Mouse (Mus musculus): Measurements from ENCODE around the gene Abcg8. TPM values are rescaled to one million over a fixed set of nuclear protein-coding genes. Genes with fewer than 3 reads are reported as not detected.

Abcg8 gene
- polyA plus RNA-seq, 1 experiment from 2014 or later, result not detected

DNA sequence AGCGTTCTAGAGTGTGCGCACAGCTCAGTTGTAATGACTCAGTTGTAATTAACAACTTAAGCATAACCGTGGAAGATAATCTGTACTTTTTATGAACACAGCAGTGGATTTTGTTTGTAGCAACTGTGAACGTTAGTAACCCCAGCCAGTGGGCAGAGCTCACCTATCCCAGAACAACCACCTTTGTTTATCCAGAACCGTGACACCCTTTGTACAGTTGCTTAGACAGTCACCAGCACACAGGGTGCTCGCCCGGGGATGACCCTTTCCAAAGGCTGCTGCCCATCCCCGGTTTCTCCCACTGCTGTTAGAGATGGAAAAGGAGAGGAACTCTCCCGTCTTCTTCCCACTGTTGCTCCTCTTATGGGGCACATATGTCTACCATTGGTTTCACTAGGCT lies 22.6 kb upstream of the Abcg8 start:
- DNase-seq (ENCODE audit: low spot score) (no peak), ATAC-seq (replicated peaks; ENCODE audit: low FRiP score, low TSS enrichment, low read depth) (no peak)
- Histone ChIP-seq H3K36me3 (ENCODE audit: control insufficient read depth, insufficient read depth, low read length) (no peaks in the 10 kb centered on the region; the same call in 1 of the 2 replicates), H3K4me3 (ENCODE audit: low read depth, low read length) (no peak overlapping the region), H3K4me2 (ENCODE audit: low read length) (no peak overlapping the region), H3K9ac (ENCODE audit: low read length) (no peak overlapping the region), H3K9me3 (ENCODE audit: control insufficient read depth, low read length) (no peaks in the 10 kb centered on the region), H3K27me3 (replicated peaks; ENCODE audit: control insufficient read depth, insufficient read depth, low read length) (no peaks in the 10 kb centered on the region), H3K27ac (ENCODE audit: low read depth) (no peak overlapping the region), H3K4me1 (replicated peaks; ENCODE audit: control insufficient read depth, insufficient read depth, low read length) (peaks cover 12% of the 10 kb centered on the region; the same call in 1 of the 2 replicates)
- 88% methylated on average over 9 of the region's 9 CpGs for WGBS

DNA sequence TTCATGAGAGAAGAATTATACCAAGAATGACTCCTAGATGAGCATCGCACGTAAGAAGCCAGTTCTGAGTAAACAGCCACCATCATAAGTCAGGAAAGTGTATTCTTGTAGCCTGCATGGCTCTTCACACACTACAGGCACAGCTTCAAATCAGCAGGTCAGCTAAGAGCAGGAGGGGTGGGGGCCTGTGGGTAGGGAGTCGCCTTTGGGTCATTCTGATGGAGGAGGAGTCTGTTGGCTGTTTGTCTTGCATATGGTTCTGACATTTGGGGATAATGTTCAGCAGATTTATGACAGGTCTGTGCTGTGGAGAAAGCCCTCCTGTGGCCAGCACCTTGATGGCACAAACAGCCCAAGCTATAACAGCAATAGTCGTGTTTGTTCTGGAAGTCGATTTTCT lies 19.9 kb upstream of the Abcg8 start:
- H3K9me3 ChIP-seq (ENCODE audit: control insufficient read depth, low read length), result no peaks in the 10 kb centered on the region
- no peak overlapping the region for H3K27ac ChIP-seq (ENCODE audit: low read depth)
- peaks cover 12% of the 10 kb centered on the region; the same call in 1 of the 2 replicates for H3K4me1 ChIP-seq (replicated peaks; ENCODE audit: control insufficient read depth, insufficient read depth, low read length)
- H3K36me3 ChIP-seq (ENCODE audit: control insufficient read depth, insufficient read depth, low read length), result no peaks in the 10 kb centered on the region
- 76% methylated on average over 5 of the region's 5 CpGs for WGBS
- ATAC-seq (replicated peaks; ENCODE audit: low FRiP score, low TSS enrichment, low read depth) (no peak), DNase-seq (ENCODE audit: low spot score) (no peak)
- no peak overlapping the region for H3K4me3 ChIP-seq (ENCODE audit: low read depth, low read length)
- H3K4me2 ChIP-seq (ENCODE audit: low read length), result no peak overlapping the region
- no peaks in the 10 kb centered on the region for H3K27me3 ChIP-seq (replicated peaks; ENCODE audit: control insufficient read depth, insufficient read depth, low read length)
- no peak overlapping the region for H3K9ac ChIP-seq (ENCODE audit: low read length)

DNA sequence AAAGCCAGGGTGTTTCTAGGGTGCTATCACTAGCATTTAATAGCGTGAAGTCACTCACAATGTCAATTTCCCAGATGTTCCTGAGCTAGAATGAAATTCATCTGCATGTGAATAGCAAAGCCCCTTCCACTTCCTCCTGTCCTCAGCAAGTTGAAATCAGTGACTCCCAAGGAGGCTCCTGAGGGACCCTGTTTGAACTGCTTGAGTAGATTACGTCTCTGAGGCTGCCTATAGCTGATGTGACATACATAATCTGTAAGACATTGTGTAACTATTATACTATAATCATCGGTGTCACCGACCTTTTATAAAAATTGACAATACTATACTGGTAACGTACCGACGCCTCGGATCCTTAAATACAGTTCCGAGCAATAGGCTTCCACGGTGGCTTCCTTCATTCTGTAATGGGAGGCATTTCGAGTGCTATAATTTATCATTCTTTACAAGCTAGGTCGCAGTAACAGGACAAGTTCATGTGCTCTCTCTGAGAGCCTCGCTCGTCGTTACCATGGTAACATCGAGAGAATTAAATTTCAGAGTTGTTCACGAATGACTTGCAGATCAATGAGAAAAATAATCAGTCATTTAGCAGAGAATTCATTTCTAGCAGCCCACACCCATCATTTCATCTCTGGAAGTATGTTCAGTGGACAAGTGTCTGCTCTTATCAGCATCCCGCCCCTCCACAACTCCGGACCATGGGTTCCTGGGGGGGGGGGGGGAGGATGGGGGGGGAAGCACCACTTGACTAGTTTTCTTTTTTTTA lies 19.3 kb upstream of the Abcg8 start:
- Histone ChIP-seq H3K27ac (ENCODE audit: low read depth) (no peak overlapping the region), H3K4me2 (ENCODE audit: low read length) (no peak overlapping the region), H3K4me3 (ENCODE audit: low read depth, low read length) (no peak overlapping the region), H3K4me1 (replicated peaks; ENCODE audit: control insufficient read depth, insufficient read depth, low read length) (peaks cover 12% of the 10 kb centered on the region; the same call in 1 of the 2 replicates), H3K9ac (ENCODE audit: low read length) (no peak overlapping the region), H3K27me3 (replicated peaks; ENCODE audit: control insufficient read depth, insufficient read depth, low read length) (no peaks in the 10 kb centered on the region), H3K36me3 (ENCODE audit: control insufficient read depth, insufficient read depth, low read length) (no peaks in the 10 kb centered on the region), H3K9me3 (ENCODE audit: control insufficient read depth, low read length) (no peaks in the 10 kb centered on the region)
- WGBS, result 49% methylated on average over 19 of the region's 19 CpGs
- no peak for DNase-seq (ENCODE audit: low spot score)
- no peak for ATAC-seq (replicated peaks; ENCODE audit: low FRiP score, low TSS enrichment, low read depth)

DNA sequence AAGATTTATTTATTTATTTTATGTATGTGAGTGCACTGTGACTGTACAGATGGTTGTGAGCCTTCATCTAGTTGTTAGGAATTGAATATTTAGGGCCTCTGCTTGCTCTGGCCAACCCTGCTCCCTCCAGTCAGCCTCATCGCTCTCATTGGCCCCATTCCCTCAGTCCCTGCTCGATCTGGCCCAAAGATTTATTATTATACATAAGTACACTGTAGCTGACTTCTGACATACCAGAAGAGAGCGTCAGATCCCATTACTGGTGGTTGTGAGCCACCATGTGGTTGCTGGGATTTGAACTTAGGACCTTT lies 18.7 kb upstream of the Abcg8 start:
- no peak overlapping the region for H3K4me2 ChIP-seq (ENCODE audit: low read length)
- H3K9me3 ChIP-seq (ENCODE audit: control insufficient read depth, low read length), result no peaks in the 10 kb centered on the region
- no peak overlapping the region for H3K27ac ChIP-seq (ENCODE audit: low read depth)
- H3K4me1 ChIP-seq (replicated peaks; ENCODE audit: control insufficient read depth, insufficient read depth, low read length), result peaks cover 12% of the 10 kb centered on the region; the same call in 1 of the 2 replicates
- WGBS, result 43% methylated on average over 3 of the region's 3 CpGs
- no peak overlapping the region for H3K9ac ChIP-seq (ENCODE audit: low read length)
- H3K4me3 ChIP-seq (ENCODE audit: low read depth, low read length), result no peak overlapping the region
- no peak for ATAC-seq (replicated peaks; ENCODE audit: low FRiP score, low TSS enrichment, low read depth)
- no peak for DNase-seq (ENCODE audit: low spot score)
- H3K36me3 ChIP-seq (ENCODE audit: control insufficient read depth, insufficient read depth, low read length), result no peaks in the 10 kb centered on the region
- H3K27me3 ChIP-seq (replicated peaks; ENCODE audit: control insufficient read depth, insufficient read depth, low read length), result no peaks in the 10 kb centered on the region

DNA sequence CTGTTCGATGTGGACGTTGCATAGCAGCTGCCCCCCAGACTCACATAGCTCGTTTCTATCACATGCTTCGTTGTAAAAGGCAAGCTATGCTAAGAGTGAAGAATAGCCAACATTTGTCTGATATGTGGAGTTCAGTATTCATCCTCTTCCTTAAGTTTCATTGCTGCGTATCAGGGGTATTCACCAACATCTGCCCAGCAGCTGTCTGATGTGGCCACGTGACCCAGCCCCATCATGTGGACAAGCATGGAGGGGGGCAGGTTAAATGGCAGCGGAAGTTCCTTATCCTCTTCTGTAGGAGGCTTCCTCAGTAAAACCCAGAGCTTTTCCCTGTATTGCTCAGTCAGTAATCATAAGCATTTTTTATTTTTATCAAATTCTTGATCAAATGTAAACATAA lies 18.3 kb upstream of the Abcg8 start:
- no peak for ATAC-seq (replicated peaks; ENCODE audit: low FRiP score, low TSS enrichment, low read depth)

DNA sequence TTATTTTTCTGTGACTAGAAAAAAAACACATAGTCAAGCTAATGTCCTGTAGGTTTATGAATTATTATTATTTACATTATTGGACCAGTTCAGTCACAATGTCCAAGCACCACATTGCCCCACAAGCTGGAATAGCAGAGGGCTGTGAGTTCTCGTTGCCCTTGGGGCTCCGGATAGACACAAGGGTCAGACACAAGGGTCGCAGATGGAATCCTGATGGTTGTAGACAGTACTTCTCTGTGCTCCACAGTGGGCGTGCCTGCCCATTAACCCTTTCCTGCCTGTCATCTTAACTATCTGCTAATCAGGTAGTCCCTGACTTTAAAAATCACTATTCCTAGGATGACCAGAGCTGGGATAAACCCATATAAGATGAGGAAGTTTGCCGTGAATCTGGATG lies 17.9 kb upstream of the Abcg8 start:
- Histone ChIP-seq H3K9me3 (ENCODE audit: control insufficient read depth, low read length) (no peaks in the 10 kb centered on the region), H3K4me1 (replicated peaks; ENCODE audit: control insufficient read depth, insufficient read depth, low read length) (peaks cover 12% of the 10 kb centered on the region; the same call in 1 of the 2 replicates), H3K9ac (ENCODE audit: low read length) (no peak overlapping the region), H3K27ac (ENCODE audit: low read depth) (no peak overlapping the region), H3K36me3 (ENCODE audit: control insufficient read depth, insufficient read depth, low read length) (no peaks in the 10 kb centered on the region), H3K4me3 (ENCODE audit: low read depth, low read length) (no peak overlapping the region), H3K27me3 (replicated peaks; ENCODE audit: control insufficient read depth, insufficient read depth, low read length) (no peaks in the 10 kb centered on the region), H3K4me2 (ENCODE audit: low read length) (no peak overlapping the region)
- 32% methylated on average over 5 of the region's 5 CpGs for WGBS
- no peak for DNase-seq (ENCODE audit: low spot score)
- ATAC-seq (replicated peaks; ENCODE audit: low FRiP score, low TSS enrichment, low read depth), result no peak

More for the DNA sequence above, 18.3 kb upstream of the Abcg8 start:
- Histone ChIP-seq H3K9ac (ENCODE audit: low read length) (no peak overlapping the region), H3K27ac (ENCODE audit: low read depth) (no peak overlapping the region), H3K4me3 (ENCODE audit: low read depth, low read length) (no peak overlapping the region), H3K4me1 (replicated peaks; ENCODE audit: control insufficient read depth, insufficient read depth, low read length) (peaks cover 12% of the 10 kb centered on the region; the same call in 1 of the 2 replicates), H3K27me3 (replicated peaks; ENCODE audit: control insufficient read depth, insufficient read depth, low read length) (no peaks in the 10 kb centered on the region), H3K4me2 (ENCODE audit: low read length) (no peak overlapping the region), H3K9me3 (ENCODE audit: control insufficient read depth, low read length) (no peaks in the 10 kb centered on the region), H3K36me3 (ENCODE audit: control insufficient read depth, insufficient read depth, low read length) (no peaks in the 10 kb centered on the region)
- 58% methylated on average over 7 of the region's 7 CpGs for WGBS
- no peak for DNase-seq (ENCODE audit: low spot score)

DNA sequence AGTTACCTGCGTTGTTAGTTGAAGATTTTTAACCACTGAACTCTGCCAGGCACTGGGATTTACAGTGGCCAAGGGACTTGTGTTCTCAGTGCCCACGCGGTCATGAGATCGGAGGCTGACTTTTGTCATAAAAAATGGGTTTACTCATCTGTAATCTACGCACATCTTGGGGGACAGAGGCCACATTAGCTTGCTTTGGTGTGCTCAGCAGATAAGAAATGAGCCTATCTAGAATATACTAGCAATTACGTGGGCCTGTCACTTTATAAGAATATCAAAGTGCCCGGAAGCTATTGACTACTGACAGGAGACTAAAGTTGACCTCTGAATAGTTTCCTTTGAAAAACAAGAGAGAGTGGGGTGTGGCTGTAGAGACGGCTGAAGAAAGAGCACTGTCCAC lies 17.2 kb upstream of the Abcg8 start:
- DNase-seq (ENCODE audit: low spot score) (no peak), ATAC-seq (replicated peaks; ENCODE audit: low FRiP score, low TSS enrichment, low read depth) (no peak)
- Histone ChIP-seq H3K36me3 (ENCODE audit: control insufficient read depth, insufficient read depth, low read length) (no peaks in the 10 kb centered on the region), H3K4me1 (replicated peaks; ENCODE audit: control insufficient read depth, insufficient read depth, low read length) (peaks cover 12% of the 10 kb centered on the region; the same call in 1 of the 2 replicates), H3K4me3 (ENCODE audit: low read depth, low read length) (no peak overlapping the region), H3K9me3 (ENCODE audit: control insufficient read depth, low read length) (no peaks in the 10 kb centered on the region), H3K9ac (ENCODE audit: low read length) (no peak overlapping the region), H3K4me2 (ENCODE audit: low read length) (no peak overlapping the region), H3K27me3 (replicated peaks; ENCODE audit: control insufficient read depth, insufficient read depth, low read length) (no peaks in the 10 kb centered on the region), H3K27ac (ENCODE audit: low read depth) (no peak overlapping the region)
- WGBS, result 71% methylated on average over 8 of the region's 8 CpGs

DNA sequence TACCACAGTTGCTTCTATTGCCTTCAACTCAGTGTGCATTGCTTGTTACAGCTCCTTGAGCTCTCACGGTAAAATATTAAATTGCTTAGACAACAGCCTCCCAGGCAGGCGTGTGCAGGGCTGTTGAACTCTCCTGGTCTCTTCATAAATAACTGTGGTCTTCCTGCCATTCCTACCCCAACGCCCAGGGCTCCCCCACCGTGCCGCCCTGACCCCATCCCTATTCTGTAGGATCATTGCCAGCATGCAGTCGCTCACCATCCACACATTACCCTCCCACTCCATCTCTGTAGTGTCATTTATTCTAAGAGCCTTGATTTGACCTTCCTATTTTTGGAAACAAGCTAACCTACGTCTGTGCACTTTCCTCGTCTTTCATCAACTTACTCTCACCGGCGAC lies 11.0 kb upstream of the Abcg8 start:
- Histone ChIP-seq H3K36me3 (ENCODE audit: control insufficient read depth, insufficient read depth, low read length) (no peaks in the 10 kb centered on the region), H3K9me3 (ENCODE audit: control insufficient read depth, low read length) (no peaks in the 10 kb centered on the region), H3K27me3 (replicated peaks; ENCODE audit: control insufficient read depth, insufficient read depth, low read length) (no peaks in the 10 kb centered on the region), H3K27ac (ENCODE audit: low read depth) (no peak overlapping the region), H3K4me1 (replicated peaks; ENCODE audit: control insufficient read depth, insufficient read depth, low read length) (peaks cover 8% of the 10 kb centered on the region), H3K9ac (ENCODE audit: low read length) (no peak overlapping the region), H3K4me3 (ENCODE audit: low read depth, low read length) (no peak overlapping the region), H3K4me2 (ENCODE audit: low read length) (no peak overlapping the region)
- DNase-seq (ENCODE audit: low spot score), result no peak
- 36% methylated on average over 10 of the region's 10 CpGs for WGBS
- no peak for ATAC-seq (replicated peaks; ENCODE audit: low FRiP score, low TSS enrichment, low read depth)

DNA sequence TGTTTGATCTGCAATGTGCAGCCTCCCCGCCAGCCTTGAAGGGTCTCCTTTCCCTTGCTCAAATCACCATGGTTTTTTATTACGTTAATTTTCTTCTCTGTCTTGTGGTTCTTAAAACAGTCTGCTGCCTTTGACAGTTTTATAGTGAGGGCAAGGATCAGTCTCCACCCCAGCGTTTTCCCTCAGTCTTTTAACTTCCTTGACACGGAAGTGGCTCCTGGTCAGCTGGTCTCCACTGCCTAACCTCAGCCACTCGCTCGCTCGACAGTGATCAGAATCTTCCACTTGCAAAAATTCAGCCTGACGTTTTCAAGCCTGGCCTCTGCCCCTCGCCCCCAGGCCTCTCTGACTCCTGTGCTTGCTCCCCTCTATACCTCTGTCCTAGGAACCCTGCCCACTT lies 10.4 kb upstream of the Abcg8 start:
- peaks cover 8% of the 10 kb centered on the region for H3K4me1 ChIP-seq (replicated peaks; ENCODE audit: control insufficient read depth, insufficient read depth, low read length)
- no peak overlapping the region for H3K4me3 ChIP-seq (ENCODE audit: low read depth, low read length)
- ATAC-seq (replicated peaks; ENCODE audit: low FRiP score, low TSS enrichment, low read depth) (peak; percentile 49; the same call in 1 of the 2 replicates), DNase-seq (ENCODE audit: low spot score) (no peak)
- H3K27ac ChIP-seq (ENCODE audit: low read depth), result no peak overlapping the region; the same call in 1 of the 2 replicates
- H3K27me3 ChIP-seq (replicated peaks; ENCODE audit: control insufficient read depth, insufficient read depth, low read length), result no peaks in the 10 kb centered on the region
- no peaks in the 10 kb centered on the region for H3K36me3 ChIP-seq (ENCODE audit: control insufficient read depth, insufficient read depth, low read length)
- no peak overlapping the region for H3K9ac ChIP-seq (ENCODE audit: low read length)
- 22% methylated on average over 9 of the region's 9 CpGs for WGBS
- no peak overlapping the region for H3K4me2 ChIP-seq (ENCODE audit: low read length)
- no peaks in the 10 kb centered on the region for H3K9me3 ChIP-seq (ENCODE audit: control insufficient read depth, low read length)

Measured in intestine, embryonic 14.5 days (tissue).